Mouse (Mus musculus): Measurements from ENCODE around the gene Kcnn3. TPM values are rescaled to one million over a fixed set of nuclear protein-coding genes. Genes with fewer than 3 reads are reported as not detected.
A peak's percentile ranks its signal among the peaks of the same experiment; 100 is the strongest.

Gene Kcnn3
- total RNA-seq (2021): 1 to 10 TPM; 3.3 to 6.0 TPM
- long read RNA-seq, experiment 1: 0 reads
- long read RNA-seq, experiment 2, partial matches to known transcripts: 0 of 1 reads
- long read RNA-seq, experiment 2, other reads (novel, unspliced or antisense): 0 of 1 reads

DNA sequence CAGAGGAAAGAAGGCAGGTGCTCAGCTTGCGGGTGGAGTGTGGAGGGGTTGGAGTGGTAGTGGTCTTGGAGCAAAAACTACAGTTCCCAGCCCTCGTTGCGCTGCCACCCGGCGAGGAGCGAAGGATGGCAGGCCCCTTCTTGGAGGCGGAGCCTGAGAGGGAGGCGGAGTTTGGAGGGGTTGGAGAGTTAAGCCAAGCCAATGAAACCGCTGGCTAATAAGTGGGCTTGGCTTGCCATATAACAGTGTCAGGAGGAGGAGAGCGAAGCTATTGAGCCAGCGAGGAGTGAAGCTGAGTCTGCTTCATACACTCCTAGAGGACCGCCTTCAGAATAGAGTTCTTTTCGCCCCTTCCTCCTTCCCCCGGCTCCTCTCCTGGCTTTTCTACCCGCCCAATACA lies at the start of gene Kcnn3:
Kcnn3 (plus strand) TSS at position 271 of the 400 bp plus-strand sequence.
- intact Hi-C loops (cut with DNase I; ENCODE audit: low total_unique reads): no loop called here
- peak; percentile 86 for DNase-seq

DNA sequence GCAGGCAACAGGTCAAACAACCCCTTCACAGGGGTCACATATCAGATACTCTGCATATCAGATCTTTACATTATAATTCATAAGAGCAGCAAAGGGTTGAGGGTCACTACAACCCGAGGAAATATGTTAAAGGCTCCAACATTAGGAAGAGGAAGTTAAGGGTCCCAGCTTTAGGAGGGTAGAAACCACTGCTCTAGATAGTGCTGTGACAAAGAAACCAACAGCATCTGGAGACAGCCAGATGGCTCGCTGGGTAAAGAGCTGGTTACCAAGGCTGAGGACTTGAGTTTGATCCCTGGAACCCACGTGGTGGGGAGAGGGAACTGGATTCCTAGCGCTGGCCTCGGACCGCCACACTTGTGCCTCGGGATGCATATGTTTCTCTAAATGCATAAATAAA lies 47.7 kb upstream of the Kcnn3 start:
- intact Hi-C loops (cut with DNase I; ENCODE audit: low total_unique reads): no loop called here
- no peak for DNase-seq

DNA sequence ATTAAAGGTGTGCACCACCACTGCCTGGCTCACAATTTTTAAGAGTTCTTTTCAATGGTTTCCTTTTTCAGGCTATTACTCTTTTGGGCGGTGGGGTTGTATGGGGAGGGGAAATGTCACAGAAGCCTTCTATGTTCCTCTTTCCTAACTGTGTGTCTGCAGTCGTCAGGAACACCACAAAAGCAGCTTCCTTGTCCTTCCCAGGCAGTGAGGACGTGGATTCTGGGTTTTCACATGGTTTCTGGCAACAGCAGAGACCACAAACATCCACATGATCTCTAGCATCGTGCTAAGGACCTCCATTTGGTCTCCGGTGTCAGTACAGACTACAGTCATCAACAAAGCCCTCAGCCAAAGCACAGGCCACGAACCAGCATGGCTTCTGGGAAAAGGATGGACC lies 46.1 kb upstream of the Kcnn3 start:
- DNase-seq: no peak
- intact Hi-C loops (cut with DNase I; ENCODE audit: low total_unique reads): no loop called here

DNA sequence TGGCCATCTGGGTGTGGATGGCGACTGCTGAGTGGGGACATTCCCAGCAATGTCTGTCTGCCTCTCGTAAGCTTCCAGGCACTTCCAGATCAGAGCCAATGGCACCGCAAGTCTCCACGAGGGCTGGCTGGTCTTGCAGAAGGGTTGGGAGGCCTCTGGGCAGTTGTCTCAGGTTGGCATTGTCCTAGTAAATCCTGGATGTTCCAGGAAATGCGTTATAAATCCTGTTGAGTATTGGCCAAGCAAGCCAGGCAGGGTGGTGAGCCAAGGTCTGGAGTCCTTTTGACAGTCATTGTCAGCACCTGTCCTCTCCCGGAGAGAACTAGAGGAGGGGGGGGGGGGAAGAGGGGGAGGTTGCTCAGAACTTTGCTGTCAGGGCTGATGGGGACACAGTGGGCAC lies 40.9 kb upstream of the Kcnn3 start:
- no peak for DNase-seq
- intact Hi-C loops (cut with DNase I; ENCODE audit: low total_unique reads): no loop called here

DNA sequence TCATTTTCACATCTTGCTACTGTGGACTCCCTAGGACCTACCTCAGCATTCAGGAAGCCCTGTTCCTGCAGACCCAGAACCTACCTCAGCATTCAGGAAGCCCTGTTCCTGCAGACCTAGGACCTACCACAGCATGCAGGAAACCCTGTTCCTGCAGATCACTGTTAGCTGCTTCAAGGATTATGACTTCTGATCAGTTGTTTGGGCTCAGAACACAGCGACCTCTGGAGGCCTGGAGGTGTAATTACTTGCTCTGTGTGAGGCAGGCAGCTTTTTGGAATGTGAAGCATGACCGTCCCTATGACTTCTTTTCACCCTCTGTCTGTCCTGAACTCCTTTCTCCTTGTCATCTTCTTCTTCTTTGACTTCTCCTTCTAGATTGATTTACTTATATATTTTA lies 38.5 kb upstream of the Kcnn3 start:
- intact Hi-C loops (cut with DNase I; ENCODE audit: low total_unique reads): loop anchor here (5.0 to 10.0 kb wide), 4 partner anchors 34 to 167 kb away; partner anchors contain the start of gene Adam15
- no peak for DNase-seq

DNA sequence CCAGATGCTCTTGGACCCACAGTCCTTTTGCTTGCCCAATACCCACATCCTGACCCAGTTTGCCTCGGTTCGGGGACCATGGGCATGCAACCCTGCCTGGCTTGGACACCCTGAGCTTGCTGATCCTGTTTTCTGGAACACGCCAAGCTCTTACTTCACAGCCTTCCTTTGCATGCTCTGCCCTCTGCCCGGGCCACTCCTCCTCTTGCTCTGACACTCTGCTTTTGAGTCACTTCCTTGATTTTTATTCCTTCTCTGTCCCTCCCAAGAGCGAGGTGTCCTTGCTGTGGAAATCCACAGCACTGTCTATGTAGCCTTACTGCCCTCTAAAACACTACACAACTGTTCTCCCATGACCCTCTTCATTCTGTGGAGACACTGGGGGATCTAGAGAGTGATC lies 37.7 kb upstream of the Kcnn3 start:
- intact Hi-C loops (cut with DNase I; ENCODE audit: low total_unique reads): loop anchor here (5.0 to 10.0 kb wide), 4 partner anchors 35 to 167 kb away; partner anchors contain the start of gene Adam15
- no peak for DNase-seq

DNA sequence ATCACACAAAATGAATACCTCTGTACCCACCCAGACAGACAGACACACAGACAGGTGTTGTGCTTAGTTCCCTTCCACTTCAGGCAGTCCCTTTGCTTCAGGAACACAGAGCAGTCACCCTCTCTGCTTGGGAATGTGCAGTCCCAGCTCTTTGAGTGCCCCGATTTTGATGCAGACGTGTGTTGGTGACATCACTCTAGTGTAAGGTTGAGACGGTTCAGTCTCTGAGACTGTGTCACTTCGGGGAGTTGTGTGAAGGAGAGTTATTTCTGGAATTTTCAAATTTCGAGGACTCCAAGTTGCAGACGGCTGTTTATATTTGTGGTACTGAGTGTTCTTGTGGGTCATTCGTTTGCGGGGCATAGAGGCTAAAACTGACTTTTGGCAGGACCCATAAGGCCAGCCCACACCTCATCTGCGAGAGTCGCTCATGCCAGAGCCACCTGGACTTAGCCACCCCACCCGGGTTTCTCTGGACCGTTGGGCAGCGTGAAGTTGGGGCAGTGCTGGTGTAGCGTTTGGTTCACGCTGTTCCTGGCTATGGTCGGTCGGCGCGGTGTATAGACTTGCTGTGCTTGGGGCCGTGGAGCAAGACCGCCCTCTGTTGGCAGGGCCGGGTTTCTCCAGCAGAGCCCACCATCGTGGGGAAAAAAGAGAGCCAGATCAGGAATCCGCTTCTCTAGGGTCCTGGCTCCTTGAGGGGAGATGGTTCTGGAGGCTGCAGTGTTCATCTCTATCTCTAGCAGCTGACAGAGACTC lies 35.0 kb upstream of the Kcnn3 start:
- intact Hi-C loops (cut with DNase I; ENCODE audit: low total_unique reads): loop anchor here (5.0 to 10.0 kb wide), 4 partner anchors 38 to 170 kb away; partner anchors contain the start of gene Adam15
- DNase-seq: peak; percentile 84

DNA sequence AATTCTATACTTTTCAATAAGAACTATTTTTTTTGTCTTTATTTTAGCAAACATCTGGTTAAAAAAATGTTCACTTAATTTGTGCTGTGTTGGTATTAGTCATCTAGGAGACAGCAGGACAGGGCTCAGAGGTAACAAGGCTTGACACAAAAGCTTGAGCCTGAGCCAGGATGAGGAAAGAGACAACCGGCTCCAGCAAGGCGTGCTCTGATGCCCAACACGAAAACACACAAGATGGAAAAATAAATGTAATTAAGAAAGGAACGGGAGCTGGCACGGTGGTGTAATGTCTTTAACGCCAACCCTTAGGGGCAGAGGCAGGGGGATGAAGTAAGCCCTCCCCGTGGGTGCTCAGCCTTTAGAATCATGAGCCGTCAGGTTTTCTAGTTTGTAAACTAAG lies 33.9 kb upstream of the Kcnn3 start:
- intact Hi-C loops (cut with DNase I; ENCODE audit: low total_unique reads): loop anchor here (10.0 kb wide), 3 partner anchors 111 to 171 kb away; partner anchors contain the start of gene Adam15
- DNase-seq: no peak

DNA sequence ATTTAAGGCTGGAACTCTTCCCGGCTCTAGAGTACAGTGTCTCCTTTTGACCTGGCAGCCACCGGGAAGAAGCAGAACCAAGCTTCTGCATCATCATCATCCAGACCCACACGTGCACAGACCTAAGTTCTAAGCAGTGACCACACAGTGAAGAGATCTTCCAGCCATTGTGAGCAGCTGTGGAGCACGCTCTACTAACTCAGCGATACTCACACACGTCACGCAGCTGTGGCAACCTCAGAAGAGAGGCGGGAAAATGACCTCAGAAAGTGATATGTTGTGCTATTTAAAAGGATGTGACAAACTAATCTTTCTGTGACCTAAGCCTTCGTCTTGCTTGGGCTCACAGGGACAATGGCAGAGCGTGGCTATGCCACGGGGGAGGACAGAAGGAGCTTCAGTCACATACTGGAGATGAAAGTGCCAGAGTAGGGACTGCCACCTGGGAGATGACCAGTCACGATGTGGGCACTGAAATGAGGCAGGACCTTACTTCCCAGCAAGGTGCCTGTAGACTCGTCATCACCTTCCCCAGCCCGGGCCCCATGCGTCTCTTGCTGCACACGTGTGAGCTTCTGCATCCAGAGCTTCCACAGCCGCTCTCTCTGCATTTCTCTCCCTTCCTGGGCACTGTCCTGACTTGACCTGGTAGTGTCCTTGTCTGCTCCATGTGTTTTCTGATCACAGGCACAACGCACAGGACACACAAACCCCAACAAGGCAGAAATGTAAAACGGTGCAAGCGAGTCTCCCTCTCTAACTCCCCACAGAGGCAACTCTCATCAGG lies 32.9 kb upstream of the Kcnn3 start:
- intact Hi-C loops (cut with DNase I; ENCODE audit: low total_unique reads): loop anchor here (10.0 kb wide), 3 partner anchors 112 to 172 kb away; partner anchors contain the start of gene Adam15
- DNase-seq: no peak

DNA sequence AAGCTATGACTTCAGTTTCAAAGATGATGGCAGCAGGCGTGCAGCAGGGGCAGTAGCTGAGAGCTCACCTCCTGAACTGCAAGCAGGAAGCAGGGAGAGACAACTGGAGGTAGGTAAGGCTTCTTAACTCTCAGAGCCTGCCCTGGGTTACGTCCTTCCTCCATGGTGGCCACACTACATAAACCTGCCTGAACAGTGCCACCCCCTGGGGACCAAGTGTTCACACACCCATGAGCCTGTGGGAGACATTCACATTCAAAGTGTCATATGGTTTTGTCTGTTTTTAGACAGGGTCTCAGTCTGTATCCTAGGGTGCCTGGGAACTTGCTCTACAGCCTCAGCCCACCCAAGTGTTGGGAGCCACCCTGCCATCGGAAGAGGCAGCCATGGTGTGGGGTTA lies 29.2 kb upstream of the Kcnn3 start:
- DNase-seq: no peak
- intact Hi-C loops (cut with DNase I; ENCODE audit: low total_unique reads): no loop called here

DNA sequence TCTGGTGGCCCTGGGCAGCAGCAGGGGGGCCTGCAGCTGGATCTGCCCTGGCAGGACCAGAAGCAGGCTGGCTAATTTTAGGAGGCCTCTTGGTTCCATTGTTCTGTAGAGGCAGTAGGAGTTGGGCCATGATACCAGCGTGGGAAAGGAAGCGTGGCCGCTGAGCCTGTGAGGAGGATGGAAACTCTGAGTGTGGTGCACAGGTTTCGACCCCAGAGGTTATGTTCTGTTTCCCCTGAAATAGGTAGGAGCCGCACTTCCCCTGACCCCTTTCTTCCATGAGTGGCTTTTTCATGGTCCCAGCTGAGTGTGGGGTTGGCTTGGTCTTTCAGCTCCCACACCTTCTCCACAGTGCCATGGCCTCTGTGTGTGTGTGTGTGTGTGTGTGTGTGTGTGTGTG lies 28.4 kb upstream of the Kcnn3 start:
- no peak for DNase-seq
- intact Hi-C loops (cut with DNase I; ENCODE audit: low total_unique reads): no loop called here

DNA sequence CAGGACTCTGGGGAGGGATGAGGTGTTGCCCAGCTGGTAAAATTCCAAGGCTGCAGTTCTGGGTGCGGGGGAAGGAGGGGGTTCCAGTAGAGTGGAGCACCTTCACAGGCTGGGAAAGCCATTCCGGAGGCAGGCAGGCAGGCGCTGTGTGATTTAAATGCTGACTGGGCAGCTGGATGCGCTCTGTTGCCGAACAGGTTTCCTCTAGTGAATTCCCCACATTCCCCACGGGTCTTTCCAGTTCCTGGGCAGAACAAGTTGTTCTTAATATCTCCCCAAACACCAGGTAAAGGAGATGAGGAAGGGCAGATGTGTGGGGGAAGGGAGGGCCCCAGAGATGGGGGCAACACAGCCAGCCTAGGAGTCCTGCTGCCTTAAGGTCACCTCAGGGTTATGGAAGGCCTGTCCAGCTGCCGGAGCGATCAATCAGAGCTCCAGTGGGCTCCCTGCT lies 27.2 kb upstream of the Kcnn3 start:
- no peak for DNase-seq
- intact Hi-C loops (cut with DNase I; ENCODE audit: low total_unique reads): no loop called here

DNA sequence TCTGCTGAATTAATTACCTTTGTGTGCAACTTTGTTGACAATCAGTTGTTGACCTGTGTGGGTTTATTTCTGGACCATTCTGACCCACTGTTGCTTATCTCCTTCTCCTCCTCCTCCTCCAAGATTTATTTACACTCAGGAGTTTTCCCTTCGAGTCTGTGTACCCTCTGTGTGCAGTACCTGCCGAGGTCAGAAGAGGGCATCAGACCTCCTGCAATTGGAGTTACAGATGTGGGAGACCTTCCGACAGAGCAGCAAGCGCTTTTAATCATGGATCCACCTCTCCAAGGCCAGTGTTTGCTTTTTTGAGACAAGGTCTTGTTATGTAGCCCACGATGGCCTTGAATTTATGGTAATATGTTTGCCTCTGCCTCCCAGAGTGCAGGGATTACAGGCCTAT lies 25.3 kb upstream of the Kcnn3 start:
- no peak for DNase-seq
- intact Hi-C loops (cut with DNase I; ENCODE audit: low total_unique reads): no loop called here

DNA sequence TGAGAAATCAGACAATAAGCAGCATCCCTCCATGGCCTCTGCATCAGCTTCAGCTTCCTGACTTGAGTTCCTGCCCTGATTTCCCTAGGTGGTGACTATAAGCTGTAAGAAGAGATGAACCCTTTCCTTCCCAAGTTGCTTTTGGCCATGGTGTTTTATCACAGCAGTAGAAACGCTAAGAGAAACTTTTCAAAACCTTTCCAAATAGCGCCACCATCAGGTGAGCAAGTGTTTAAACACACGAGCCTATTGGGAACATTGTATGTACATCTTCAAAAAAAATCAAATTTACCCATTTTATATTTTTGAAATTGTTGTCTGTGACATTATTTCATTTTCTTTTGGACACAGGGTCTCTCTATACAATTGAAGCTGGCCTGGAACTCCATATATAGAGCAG lies 23.6 kb upstream of the Kcnn3 start:
- intact Hi-C loops (cut with DNase I; ENCODE audit: low total_unique reads): no loop called here
- DNase-seq: no peak

DNA sequence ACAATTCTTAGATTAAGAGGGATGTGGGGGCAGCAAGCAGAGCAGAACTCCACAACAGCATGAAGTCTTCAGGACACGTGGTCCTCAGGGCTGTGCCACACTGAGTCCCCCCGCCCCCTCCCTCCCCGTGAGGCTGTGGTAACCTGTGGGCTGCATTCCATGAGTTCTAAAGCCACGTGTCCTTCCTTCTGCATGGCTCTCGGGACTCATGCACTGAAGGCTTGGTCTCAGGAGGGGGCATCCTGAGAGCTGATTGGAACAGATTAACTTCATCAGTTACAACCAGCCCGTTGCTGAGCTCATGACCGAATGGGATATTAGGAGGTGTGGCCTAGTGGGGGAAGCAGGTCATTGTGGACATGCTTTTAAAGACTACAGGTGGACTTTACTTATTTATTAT lies 20.3 kb upstream of the Kcnn3 start:
- intact Hi-C loops (cut with DNase I; ENCODE audit: low total_unique reads): no loop called here

DNA sequence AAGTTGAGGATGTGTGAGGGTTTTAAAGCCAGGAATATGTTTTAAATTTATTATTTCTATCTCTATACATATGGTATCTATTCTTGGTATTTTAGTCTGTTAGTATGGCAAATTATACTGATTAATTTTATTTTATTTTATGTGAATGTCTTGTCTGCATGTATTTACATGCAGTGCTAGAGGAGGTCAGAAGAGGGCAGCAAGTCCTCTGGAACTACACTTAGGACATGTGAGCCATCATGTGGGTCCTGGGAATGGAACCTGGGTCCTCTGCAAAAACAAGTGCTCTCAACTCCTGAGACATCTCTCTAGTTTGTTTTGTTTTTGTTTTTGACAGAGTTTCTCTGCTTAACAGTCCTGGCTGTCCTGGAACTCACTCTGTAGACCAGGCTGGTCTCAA lies 18.5 kb upstream of the Kcnn3 start:
- intact Hi-C loops (cut with DNase I; ENCODE audit: low total_unique reads): no loop called here
- no peak for DNase-seq

More for the DNA sequence above, 20.3 kb upstream of the Kcnn3 start:
- DNase-seq: no peak

DNA sequence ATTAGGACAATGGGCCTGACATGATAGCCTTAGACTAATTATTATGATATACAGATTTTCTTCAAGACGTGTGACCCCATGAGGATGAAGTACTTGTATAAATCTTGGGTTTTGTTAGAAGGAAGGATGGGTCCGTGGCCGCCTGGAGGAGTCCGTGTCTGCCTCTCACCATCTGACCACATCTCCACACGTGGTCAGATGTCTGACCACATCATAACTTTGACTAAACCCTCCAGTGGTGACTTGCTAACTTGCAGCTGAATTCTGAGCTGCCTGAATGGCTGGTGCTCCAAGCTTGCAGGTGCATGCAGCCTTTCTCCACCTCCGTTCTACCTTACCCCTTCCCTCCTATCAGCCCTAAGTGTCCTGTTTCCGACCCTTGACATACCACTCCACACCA lies 17.4 kb upstream of the Kcnn3 start:
- intact Hi-C loops (cut with DNase I; ENCODE audit: low total_unique reads): no loop called here
- DNase-seq: no peak

DNA sequence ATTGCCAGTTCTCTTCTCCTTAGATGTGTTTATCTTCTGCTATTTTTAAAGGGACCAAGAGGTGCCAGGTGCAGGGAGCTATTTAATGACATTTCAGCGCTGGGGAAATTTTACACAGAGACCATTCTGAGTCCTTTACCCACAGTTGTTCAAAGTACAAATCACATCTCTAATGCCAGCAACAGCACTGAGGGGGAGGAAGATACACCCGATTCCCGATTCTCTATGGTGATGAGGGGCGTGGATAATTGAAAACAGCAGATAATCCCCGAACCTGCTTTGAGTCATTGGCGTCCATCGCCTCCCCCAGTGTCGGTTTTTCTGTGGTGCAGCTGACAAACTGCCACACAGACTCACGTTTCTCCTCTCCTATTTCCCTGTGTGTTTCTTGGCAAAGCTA lies 11.9 kb upstream of the Kcnn3 start:
- no peak for DNase-seq
- intact Hi-C loops (cut with DNase I; ENCODE audit: low total_unique reads): no loop called here

DNA sequence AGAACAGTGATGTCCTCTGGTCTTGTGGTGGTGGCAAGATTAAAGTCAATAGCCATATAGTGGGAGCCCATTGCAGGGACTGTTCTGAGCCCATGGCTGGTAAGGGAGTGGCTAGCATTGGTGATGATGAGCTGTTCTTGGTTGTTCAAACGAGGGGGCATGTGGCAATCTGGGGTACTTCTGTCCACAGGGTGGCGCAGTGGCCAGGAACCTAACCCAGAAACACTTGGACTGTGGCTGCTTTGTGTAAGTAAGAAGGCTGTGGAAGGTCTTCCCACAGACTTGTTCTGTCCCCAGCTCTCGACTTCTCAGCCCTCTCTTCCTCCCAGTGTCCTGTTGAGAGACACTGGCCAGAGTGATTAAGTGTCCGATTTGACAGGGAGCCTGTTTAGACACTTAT lies 9.0 kb upstream of the Kcnn3 start:
- DNase-seq: peak; percentile 43

DNA sequence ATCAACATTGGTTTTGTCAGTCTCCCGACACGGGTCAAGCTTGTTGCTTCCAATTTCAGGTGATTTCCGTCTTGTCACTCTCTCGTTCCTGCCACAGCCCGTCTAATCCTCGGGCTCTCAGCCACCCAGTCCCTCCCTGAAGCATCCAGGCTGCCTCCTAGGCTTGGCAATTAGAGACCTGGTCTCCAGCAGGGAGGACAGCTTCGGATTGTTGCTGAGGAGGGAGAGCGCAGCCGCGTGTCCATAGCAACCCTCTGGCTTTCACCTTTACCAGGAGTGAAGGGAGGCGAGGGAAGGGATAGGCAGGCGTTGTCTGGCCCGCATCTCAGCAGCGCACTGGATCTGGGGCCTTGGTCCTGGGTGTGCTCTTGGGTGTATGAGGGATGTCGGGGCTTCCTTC lies 8.6 kb upstream of the Kcnn3 start:
- intact Hi-C loops (cut with DNase I; ENCODE audit: low total_unique reads): no loop called here
- DNase-seq: no peak

More for the DNA sequence above, 9.0 kb upstream of the Kcnn3 start:
- intact Hi-C loops (cut with DNase I; ENCODE audit: low total_unique reads): no loop called here

Measured in gastrocnemius, postnatal 14 days (tissue).